Mouse (Mus musculus): ENCODE measurements around the gene Trir.

The Trir gene

GRCm38 (mm10) chr8:84994375-84994774 is 32.2 kb upstream of the Trir start:
- DNase-seq (ENCODE audit: low spot score) = no peak

GRCm38 (mm10) chr8:84995680-84996079 is 30.9 kb upstream of the Trir start:
- no peak for DNase-seq (ENCODE audit: low spot score)

- DNase-seq (ENCODE audit: low spot score) = no peak
Measured at GRCm38 (mm10) chr8:84996978-84997377, 29.6 kb upstream of the Trir start.

- DNase-seq (ENCODE audit: low spot score) = peak; percentile 75
Measured at GRCm38 (mm10) chr8:84997649-84998295, 28.9 kb upstream of the Trir start.

- DNase-seq (ENCODE audit: low spot score) = no peak
Measured at GRCm38 (mm10) chr8:85007686-85008085, 18.9 kb upstream of the Trir start.

- no peak for DNase-seq (ENCODE audit: low spot score)
Measured at GRCm38 (mm10) chr8:85011242-85011641, 15.4 kb upstream of the Trir start.

- DNase-seq (ENCODE audit: low spot score) = peak; percentile 45
Measured at GRCm38 (mm10) chr8:85013230-85013840, 13.3 kb upstream of the Trir start.

- DNase-seq (ENCODE audit: low spot score) = no peak
Measured at GRCm38 (mm10) chr8:85014431-85014830, 12.2 kb upstream of the Trir start, which contains the start of gene Best2. Gene Best2 (minus strand): TSS chr8:85014531.

GRCm38 (mm10) chr8:85016724-85017123 is 9.9 kb upstream of the Trir start:
- DNase-seq (ENCODE audit: low spot score) = no peak

GRCm38 (mm10) chr8:85017209-85017608 is 9.4 kb upstream of the Trir start:
- DNase-seq (ENCODE audit: low spot score) = no peak

- no peak for DNase-seq (ENCODE audit: low spot score)
Measured at GRCm38 (mm10) chr8:85021514-85022055, 5.0 kb upstream of the Trir start.

- DNase-seq (ENCODE audit: low spot score) = no peak
Measured at GRCm38 (mm10) chr8:85023846-85024245, 2.8 kb upstream of the Trir start.

GRCm38 (mm10) chr8:85025098-85025932 is 1.3 kb upstream of the Trir start, which contains the start of gene Asna1:
Gene Asna1 (minus strand): TSS chr8:85025281.
- DNase-seq (ENCODE audit: low spot score) = peak; percentile 66

- DNase-seq (ENCODE audit: low spot score) = peak; percentile 14
Measured at GRCm38 (mm10) chr8:85027516-85027855, 863 bp downstream of the Trir start.

GRCm38 (mm10) chr8:85027922-85028321 is 1.3 kb downstream of the Trir start:
- DNase-seq (ENCODE audit: low spot score) = no peak

GRCm38 (mm10) chr8:85029271-85029670 is 2.6 kb downstream of the Trir start:
- DNase-seq (ENCODE audit: low spot score) = no peak

- no peak for DNase-seq (ENCODE audit: low spot score)
Measured at GRCm38 (mm10) chr8:85032622-85033311, 6.1 kb downstream of the Trir start.

GRCm38 (mm10) chr8:85033867-85034266 is 7.2 kb downstream of the Trir start:
- DNase-seq (ENCODE audit: low spot score) = no peak

GRCm38 (mm10) chr8:85034764-85035163 is 8.1 kb downstream of the Trir start:
- peak; percentile 46 for DNase-seq (ENCODE audit: low spot score)

GRCm38 (mm10) chr8:85035165-85035727 is 8.6 kb downstream of the Trir start:
- DNase-seq (ENCODE audit: low spot score) = no peak

- DNase-seq (ENCODE audit: low spot score) = peak; percentile 14
Measured at GRCm38 (mm10) chr8:85035728-85036310, 9.2 kb downstream of the Trir start.

All from spleen, adult 12 weeks (tissue).